Mouse (Mus musculus): ENCODE results near the gene Etv6. TPM values are rescaled to one million over a fixed set of nuclear protein-coding genes. Genes with fewer than 3 reads are reported as not detected.
A peak's percentile ranks its signal among the peaks of the same experiment; 100 is the strongest.

The Etv6 gene
- polyA plus RNA-seq, 1 experiment from 2014 or later = 16.0 TPM

DNA sequence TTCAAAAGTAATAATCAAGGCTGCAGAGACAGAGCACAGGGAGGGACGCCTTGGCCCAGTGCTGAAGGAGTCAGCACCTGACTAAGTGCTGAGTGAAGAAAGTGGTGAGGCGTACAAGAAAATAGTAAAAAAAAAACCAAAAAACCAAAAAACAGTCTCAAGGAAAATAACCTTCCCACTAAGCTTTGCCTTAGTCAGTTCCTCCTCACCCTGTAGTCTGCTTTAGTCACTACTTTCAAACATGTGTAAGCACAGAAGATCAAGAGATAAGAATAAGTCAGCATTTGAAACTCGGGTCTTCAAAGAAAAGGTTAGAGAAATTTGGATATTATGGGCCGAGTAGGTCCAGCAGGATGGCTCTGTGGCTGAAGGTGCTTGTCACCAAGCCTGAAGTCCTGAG is 52.2 kb downstream of the Etv6 start:
- Histone ChIP-seq H3K9ac (ENCODE audit: low read depth, low read length) (no peak overlapping the region), H3K4me3 (ENCODE audit: low read depth, low read length) (no peak overlapping the region), H3K4me2 (no peak overlapping the region), H3K9me3 (replicated peaks; ENCODE audit: control insufficient read depth, low read length) (no peaks in the 10 kb centered on the region), H3K4me1 (ENCODE audit: control insufficient read depth, insufficient read depth, low read length) (peaks cover 44% of the 10 kb centered on the region), H3K27ac (ENCODE audit: low read depth, low read length) (no peak overlapping the region), H3K27me3 (ENCODE audit: control insufficient read depth, insufficient read depth, low read length) (no peaks in the 10 kb centered on the region), H3K36me3 (ENCODE audit: control insufficient read depth, insufficient read depth, low read length) (no peaks in the 10 kb centered on the region)
- no peak for ATAC-seq (replicated peaks; ENCODE audit: insufficient number of reproducible peaks, low FRiP score, low TSS enrichment)
- WGBS (ENCODE audit: insufficient replicate concordance) = 74% methylated on average over 4 of the region's 4 CpGs

DNA sequence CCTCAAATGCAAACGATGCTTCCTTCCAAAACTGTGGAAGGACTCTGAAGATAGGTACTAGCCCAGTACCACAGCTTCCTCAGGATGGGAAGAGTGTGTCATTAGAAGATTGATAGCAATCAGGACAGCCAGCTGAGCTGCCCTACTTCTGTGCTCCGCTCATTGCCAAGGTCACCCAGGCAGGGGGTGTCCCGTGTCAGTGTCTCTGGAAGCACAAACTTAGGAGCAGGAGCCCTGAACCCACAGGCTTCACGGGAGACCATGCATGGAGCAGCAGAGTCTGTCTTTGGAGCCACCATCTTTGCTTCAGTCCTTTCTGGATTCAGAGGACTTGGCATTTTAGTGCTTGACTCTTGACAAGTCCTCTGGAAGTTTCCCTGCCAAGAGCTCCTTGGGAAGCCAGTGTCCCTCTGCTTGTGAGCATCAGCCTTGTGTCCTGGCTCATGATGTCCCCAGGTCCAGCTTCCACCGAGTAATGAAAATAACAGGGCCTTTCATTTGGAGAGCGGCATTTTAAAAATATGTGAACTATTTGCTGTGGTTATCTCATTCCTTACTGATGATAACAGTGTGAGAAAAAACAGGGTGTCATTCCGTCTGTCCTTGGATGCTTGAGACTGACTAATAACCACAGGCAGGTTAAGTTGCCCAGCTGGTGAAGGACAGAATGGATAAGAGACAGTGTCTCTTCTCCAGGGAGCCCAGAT is 54.3 kb downstream of the Etv6 start:
- Histone ChIP-seq H3K4me3 (ENCODE audit: low read depth, low read length) (no peak overlapping the region), H3K9me3 (replicated peaks; ENCODE audit: control insufficient read depth, low read length) (no peaks in the 10 kb centered on the region), H3K36me3 (ENCODE audit: control insufficient read depth, insufficient read depth, low read length) (no peaks in the 10 kb centered on the region), H3K9ac (ENCODE audit: low read depth, low read length) (no peak overlapping the region), H3K27me3 (ENCODE audit: control insufficient read depth, insufficient read depth, low read length) (no peaks in the 10 kb centered on the region), H3K4me2 (peak overlapping the region; percentile 6; the same call in 1 of the 2 replicates), H3K4me1 (ENCODE audit: control insufficient read depth, insufficient read depth, low read length) (peaks cover 44% of the 10 kb centered on the region), H3K27ac (ENCODE audit: low read depth, low read length) (peak overlapping the region; percentile 71)
- peak; percentile 35 for ATAC-seq (replicated peaks; ENCODE audit: insufficient number of reproducible peaks, low FRiP score, low TSS enrichment)
- 33% methylated on average over 7 of the region's 7 CpGs for WGBS (ENCODE audit: insufficient replicate concordance)

DNA sequence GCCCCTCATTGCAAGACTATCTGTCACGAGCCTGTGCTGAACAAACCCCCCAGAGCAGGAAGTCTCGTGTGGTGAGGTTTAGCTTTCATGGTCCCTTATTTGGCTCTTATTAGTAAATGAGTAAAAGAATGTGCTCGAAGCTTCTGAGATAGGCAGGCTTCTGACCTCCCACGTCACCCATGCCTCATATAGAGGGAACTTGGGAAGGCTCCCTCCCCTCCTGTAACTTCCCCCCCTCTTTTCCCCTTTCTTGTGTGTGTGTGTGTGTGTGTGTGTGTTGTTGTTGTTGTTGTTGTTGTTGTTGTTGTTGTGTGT is 54.8 kb downstream of the Etv6 start:
- Histone ChIP-seq H3K27me3 (ENCODE audit: control insufficient read depth, insufficient read depth, low read length) (no peaks in the 10 kb centered on the region), H3K4me1 (ENCODE audit: control insufficient read depth, insufficient read depth, low read length) (peaks cover 44% of the 10 kb centered on the region), H3K36me3 (ENCODE audit: control insufficient read depth, insufficient read depth, low read length) (no peaks in the 10 kb centered on the region), H3K27ac (ENCODE audit: low read depth, low read length) (peak overlapping the region; percentile 71), H3K4me2 (no peak overlapping the region), H3K9ac (ENCODE audit: low read depth, low read length) (no peak overlapping the region), H3K9me3 (replicated peaks; ENCODE audit: control insufficient read depth, low read length) (no peaks in the 10 kb centered on the region), H3K4me3 (ENCODE audit: low read depth, low read length) (no peak overlapping the region)
- WGBS (ENCODE audit: insufficient replicate concordance) = 36% methylated on average over 4 of the region's 4 CpGs
- no peak for ATAC-seq (replicated peaks; ENCODE audit: insufficient number of reproducible peaks, low FRiP score, low TSS enrichment)

DNA sequence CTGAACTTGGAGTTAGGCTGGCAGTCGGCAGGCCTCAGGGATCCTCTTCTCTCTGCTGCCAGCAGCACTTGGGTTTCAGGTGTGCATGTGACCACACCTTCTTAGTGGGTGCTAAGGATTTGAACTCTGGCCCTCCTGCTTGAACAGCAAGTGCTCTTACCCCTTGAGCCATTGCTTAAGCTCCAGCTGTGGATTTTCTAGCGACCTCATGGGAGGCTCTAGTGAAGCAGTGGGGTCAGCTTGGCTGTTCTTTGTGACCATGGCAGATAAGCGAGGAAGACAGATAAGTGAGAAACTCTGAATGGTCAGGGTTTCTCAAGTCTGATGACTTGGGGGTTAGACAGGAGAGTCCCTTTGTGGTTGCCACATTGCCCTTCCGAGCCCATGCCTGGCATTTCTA is 55.4 kb downstream of the Etv6 start:
- Histone ChIP-seq H3K4me2 (no peak overlapping the region), H3K27ac (ENCODE audit: low read depth, low read length) (peak overlapping the region; percentile 71; the same call in 1 of the 2 replicates), H3K9me3 (replicated peaks; ENCODE audit: control insufficient read depth, low read length) (no peaks in the 10 kb centered on the region), H3K4me1 (ENCODE audit: control insufficient read depth, insufficient read depth, low read length) (peaks cover 46% of the 10 kb centered on the region), H3K36me3 (ENCODE audit: control insufficient read depth, insufficient read depth, low read length) (no peaks in the 10 kb centered on the region), H3K9ac (ENCODE audit: low read depth, low read length) (no peak overlapping the region), H3K4me3 (ENCODE audit: low read depth, low read length) (no peak overlapping the region), H3K27me3 (ENCODE audit: control insufficient read depth, insufficient read depth, low read length) (no peaks in the 10 kb centered on the region)
- WGBS (ENCODE audit: insufficient replicate concordance) = 53% methylated on average over 4 of the region's 4 CpGs
- ATAC-seq (replicated peaks; ENCODE audit: insufficient number of reproducible peaks, low FRiP score, low TSS enrichment) = no peak

DNA sequence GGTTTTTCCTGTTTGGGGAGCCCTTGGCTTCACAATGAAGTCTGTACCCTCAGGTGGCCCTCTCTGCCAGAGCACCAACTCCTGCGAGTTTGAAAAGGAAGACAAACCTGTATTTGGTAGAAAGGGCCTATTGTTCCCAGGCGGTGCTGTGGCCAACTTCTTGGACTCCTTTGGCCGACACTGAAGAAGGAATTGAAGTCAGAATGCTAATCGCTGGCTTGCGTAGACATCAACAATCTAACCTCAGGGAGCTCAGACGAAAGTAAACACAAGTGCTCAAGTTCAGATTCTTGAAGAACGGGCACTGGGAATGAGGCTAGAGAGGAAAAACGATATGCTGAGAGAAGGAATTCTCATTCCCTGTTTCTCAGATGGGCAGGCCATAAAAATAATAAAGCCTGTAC is 55.9 kb downstream of the Etv6 start:
- Histone ChIP-seq H3K9ac (ENCODE audit: low read depth, low read length) (no peak overlapping the region), H3K4me3 (ENCODE audit: low read depth, low read length) (no peak overlapping the region), H3K27ac (ENCODE audit: low read depth, low read length) (0 out of 2 replicates have a peak overlapping the region, but pooled peaks have one; percentile 71), H3K9me3 (replicated peaks; ENCODE audit: control insufficient read depth, low read length) (no peaks in the 10 kb centered on the region), H3K36me3 (ENCODE audit: control insufficient read depth, insufficient read depth, low read length) (no peaks in the 10 kb centered on the region), H3K4me1 (ENCODE audit: control insufficient read depth, insufficient read depth, low read length) (peaks cover 46% of the 10 kb centered on the region), H3K27me3 (ENCODE audit: control insufficient read depth, insufficient read depth, low read length) (no peaks in the 10 kb centered on the region), H3K4me2 (no peak overlapping the region)
- no peak for ATAC-seq (replicated peaks; ENCODE audit: insufficient number of reproducible peaks, low FRiP score, low TSS enrichment)
- 68% methylated on average over 8 of the region's 8 CpGs for WGBS (ENCODE audit: insufficient replicate concordance)

DNA sequence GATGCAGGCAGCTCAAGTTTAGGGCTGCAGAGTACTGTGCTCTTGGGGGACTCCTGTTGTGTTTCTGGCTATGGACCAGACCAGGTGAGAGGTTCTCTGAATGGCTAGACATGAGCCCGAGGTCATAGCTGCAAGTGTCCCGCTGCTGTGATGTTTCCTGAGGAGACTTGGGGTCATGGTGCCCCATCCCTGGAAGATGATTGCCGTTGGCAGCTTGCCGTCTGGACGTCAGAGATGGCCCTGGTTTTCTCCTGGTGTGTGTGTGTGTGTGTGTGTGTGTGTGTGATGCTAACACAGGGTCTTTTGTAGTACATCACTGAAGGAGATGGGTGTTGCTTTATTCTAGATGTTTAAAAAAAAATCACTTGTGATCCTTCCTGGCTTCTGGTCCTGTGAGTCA is 58.6 kb downstream of the Etv6 start:
- no peak overlapping the region for H3K4me3 ChIP-seq (ENCODE audit: low read depth, low read length)
- H3K27me3 ChIP-seq (ENCODE audit: control insufficient read depth, insufficient read depth, low read length) = no peaks in the 10 kb centered on the region
- no peak overlapping the region for H3K4me2 ChIP-seq
- H3K9ac ChIP-seq (ENCODE audit: low read depth, low read length) = no peak overlapping the region
- H3K27ac ChIP-seq (ENCODE audit: low read depth, low read length) = no peak overlapping the region
- no peaks in the 10 kb centered on the region for H3K36me3 ChIP-seq (ENCODE audit: control insufficient read depth, insufficient read depth, low read length)
- no peak for ATAC-seq (replicated peaks; ENCODE audit: insufficient number of reproducible peaks, low FRiP score, low TSS enrichment)
- peaks cover 28% of the 10 kb centered on the region for H3K4me1 ChIP-seq (ENCODE audit: control insufficient read depth, insufficient read depth, low read length)
- 88% methylated on average over 5 of the region's 5 CpGs for WGBS (ENCODE audit: insufficient replicate concordance)
- no peaks in the 10 kb centered on the region for H3K9me3 ChIP-seq (replicated peaks; ENCODE audit: control insufficient read depth, low read length)

DNA sequence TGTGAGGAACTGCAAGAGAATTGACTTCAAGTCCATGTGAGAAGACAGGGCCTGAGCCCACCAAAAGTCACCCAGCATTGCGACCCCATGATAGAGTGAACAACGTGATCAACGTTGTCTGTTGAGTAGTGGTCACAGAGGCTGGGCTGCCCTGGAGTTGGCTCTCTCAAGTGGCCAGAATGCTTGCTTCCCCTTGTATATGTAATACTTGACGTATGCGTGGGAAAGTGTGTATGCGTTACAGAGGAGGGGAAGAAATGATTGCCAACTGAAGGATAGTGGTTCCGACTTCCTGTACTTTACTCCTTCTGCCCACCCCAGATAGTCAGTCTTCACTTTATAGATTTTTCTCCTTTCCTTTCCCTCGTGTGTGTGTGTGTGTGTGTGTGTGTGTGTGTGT is 59.1 kb downstream of the Etv6 start:
- Histone ChIP-seq H3K36me3 (ENCODE audit: control insufficient read depth, insufficient read depth, low read length) (no peaks in the 10 kb centered on the region), H3K9me3 (replicated peaks; ENCODE audit: control insufficient read depth, low read length) (no peaks in the 10 kb centered on the region), H3K27ac (ENCODE audit: low read depth, low read length) (no peak overlapping the region), H3K4me2 (no peak overlapping the region), H3K27me3 (ENCODE audit: control insufficient read depth, insufficient read depth, low read length) (no peaks in the 10 kb centered on the region), H3K4me1 (ENCODE audit: control insufficient read depth, insufficient read depth, low read length) (peaks cover 22% of the 10 kb centered on the region), H3K4me3 (ENCODE audit: low read depth, low read length) (no peak overlapping the region), H3K9ac (ENCODE audit: low read depth, low read length) (no peak overlapping the region)
- ATAC-seq (replicated peaks; ENCODE audit: insufficient number of reproducible peaks, low FRiP score, low TSS enrichment) = no peak
- 88% methylated on average over 8 of the region's 8 CpGs for WGBS (ENCODE audit: insufficient replicate concordance)

DNA sequence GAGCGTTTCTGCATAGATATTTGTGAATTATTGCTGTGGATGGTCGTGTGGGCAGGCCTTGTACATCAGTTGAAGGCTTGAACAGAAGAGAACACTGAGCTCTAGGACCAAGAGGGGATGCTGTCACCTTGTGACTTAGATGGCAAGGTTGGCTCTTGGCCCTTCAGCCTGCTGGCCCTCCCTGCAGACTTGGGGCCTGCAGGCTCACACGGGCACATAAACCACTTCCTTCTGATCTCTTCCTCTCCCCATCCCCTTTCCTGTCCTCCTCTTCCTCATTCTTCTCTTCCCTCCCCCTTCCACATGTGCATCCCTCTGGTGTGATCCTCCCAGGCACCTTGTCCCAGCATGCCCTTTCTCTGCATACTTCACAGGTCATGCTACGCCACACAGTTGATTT is 60.1 kb downstream of the Etv6 start:
- Histone ChIP-seq H3K4me1 (ENCODE audit: control insufficient read depth, insufficient read depth, low read length) (peaks cover 13% of the 10 kb centered on the region), H3K9me3 (replicated peaks; ENCODE audit: control insufficient read depth, low read length) (no peaks in the 10 kb centered on the region), H3K4me3 (ENCODE audit: low read depth, low read length) (no peak overlapping the region), H3K27ac (ENCODE audit: low read depth, low read length) (no peak overlapping the region), H3K36me3 (ENCODE audit: control insufficient read depth, insufficient read depth, low read length) (no peaks in the 10 kb centered on the region), H3K4me2 (no peak overlapping the region), H3K27me3 (ENCODE audit: control insufficient read depth, insufficient read depth, low read length) (no peaks in the 10 kb centered on the region), H3K9ac (ENCODE audit: low read depth, low read length) (no peak overlapping the region)
- 69% methylated on average over 4 of the region's 4 CpGs for WGBS (ENCODE audit: insufficient replicate concordance)
- no peak for ATAC-seq (replicated peaks; ENCODE audit: insufficient number of reproducible peaks, low FRiP score, low TSS enrichment)

DNA sequence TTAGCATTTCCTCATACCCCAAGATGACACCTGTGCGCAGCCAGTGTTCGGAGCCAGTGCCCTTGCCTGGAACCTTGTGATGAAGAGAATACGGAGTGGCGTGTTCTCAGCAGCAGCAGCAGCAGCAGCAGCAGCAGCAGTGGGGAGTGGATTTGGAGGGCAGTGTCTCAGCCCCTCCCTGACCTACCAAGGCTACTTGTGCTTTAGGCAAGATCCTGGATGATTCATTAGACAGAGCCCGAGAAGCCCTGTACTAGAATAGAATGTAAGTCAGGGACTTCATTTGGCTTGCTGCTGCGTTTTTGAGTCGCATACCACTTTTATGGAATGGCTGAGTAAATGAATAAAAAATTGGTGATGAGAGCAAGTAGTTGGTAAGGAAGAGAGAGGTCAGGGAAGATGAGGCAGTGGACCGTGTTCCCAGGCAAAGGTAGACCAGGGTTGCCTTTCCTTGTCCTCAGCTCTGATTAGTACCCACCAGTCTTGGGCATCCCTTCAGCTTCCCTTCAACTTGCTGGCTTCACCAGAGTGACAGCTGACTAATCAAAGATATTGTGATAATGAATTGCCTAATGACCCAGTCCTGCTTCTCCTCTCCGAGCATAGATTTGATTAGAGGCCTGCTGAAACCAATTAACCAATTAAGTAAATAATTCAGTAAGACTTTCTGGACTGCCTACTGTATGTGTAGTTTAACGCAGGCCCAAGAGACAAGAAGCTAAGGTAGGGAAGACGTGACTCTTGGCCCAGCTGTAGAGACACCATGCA is 64.7 kb downstream of the Etv6 start:
- H3K4me3 ChIP-seq (ENCODE audit: low read depth, low read length) = no peak overlapping the region
- peaks cover 23% of the 10 kb centered on the region for H3K4me1 ChIP-seq (ENCODE audit: control insufficient read depth, insufficient read depth, low read length)
- H3K4me2 ChIP-seq = no peak overlapping the region
- ATAC-seq (replicated peaks; ENCODE audit: insufficient number of reproducible peaks, low FRiP score, low TSS enrichment) = no peak
- no peaks in the 10 kb centered on the region for H3K9me3 ChIP-seq (replicated peaks; ENCODE audit: control insufficient read depth, low read length)
- WGBS (ENCODE audit: insufficient replicate concordance) = 89% methylated on average over 11 of the region's 11 CpGs
- H3K9ac ChIP-seq (ENCODE audit: low read depth, low read length) = no peak overlapping the region
- H3K27me3 ChIP-seq (ENCODE audit: control insufficient read depth, insufficient read depth, low read length) = no peaks in the 10 kb centered on the region
- H3K27ac ChIP-seq (ENCODE audit: low read depth, low read length) = no peak overlapping the region
- H3K36me3 ChIP-seq (ENCODE audit: control insufficient read depth, insufficient read depth, low read length) = no peaks in the 10 kb centered on the region

Data from heart, embryonic 11.5 days (tissue).